Mouse (Mus musculus) embryo, embryonic 9.5 days (tissue): ENCODE data around the gene Rgs12.

Experiments used
- DNase-seq: peaks from one replicate; pipeline ENCODE4 v3.0.0-alpha.2; 2017; ENCODE audit errors: extremely low spot score

Gene Rgs12

DNA sequence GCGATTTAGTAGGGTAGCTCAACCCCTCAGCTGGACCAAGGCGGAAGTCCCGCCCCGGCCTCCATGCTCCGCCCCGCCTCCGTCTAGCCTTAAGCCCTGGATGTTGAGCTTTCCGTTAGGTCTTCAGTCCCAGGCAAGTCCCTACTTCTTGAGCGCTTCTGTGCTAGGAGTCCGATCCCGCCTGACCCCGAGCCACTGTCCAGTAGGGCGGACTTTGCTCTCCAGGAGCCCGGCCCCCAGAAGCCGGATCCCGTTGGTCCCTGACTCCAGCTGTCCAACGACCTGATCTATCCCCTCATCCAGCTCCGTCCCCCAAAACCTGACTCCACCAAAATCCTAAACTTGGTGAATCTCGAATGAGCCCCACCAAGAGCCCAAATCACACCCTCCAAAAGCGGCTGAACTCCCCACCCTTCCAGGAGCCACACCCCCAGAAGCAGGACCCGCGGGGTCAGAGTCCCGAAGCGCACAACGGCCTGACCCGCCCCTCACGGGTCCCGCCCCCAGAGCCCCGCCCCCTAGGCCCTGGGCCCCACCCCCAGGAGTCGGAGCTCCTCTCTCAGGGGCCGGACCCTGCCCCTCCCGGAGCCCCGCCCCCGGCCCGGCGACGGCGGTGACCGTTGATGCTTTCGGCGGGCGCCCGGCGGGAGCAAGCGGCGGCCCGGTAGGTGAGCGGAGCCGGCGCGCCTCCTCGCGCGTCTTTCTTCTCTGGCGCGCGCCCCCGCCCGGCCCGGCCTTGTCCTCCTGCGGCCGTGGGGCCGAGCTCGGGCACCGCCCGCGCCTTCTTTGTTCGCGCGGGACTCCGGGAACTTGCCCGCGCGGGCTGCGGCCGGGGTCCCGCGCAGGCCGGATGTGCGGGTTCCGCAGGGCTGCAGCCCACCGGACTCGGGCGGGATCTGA lies at the start of gene Rgs12:
Rgs12 (plus strand) TSS at position 585 of the 900 bp plus-strand sequence.
- DNase-seq, result peak; percentile 98

GRCm38 (mm10) chr5:34899787-34900469 lies 49.3 kb upstream of the Rgs12 start:
- no peak for DNase-seq

DNA sequence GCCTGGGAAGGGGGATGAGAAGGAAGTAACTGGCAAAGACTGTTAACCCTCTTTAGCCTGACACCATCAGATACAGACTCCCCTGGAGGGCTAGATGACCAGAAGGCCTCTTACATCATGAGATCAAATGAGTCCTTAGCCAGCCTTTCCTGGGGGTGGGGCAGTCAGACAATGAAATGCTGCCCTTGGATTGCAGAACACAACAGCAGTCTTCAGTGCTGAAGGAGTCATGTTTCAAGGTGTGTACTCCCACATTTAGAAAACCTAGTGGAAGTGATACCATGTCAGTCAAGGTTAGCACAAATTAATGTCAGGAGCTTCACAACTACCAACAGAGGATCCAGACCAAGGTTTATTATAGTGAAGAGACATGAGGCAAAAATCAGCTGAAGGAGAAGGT lies 46.9 kb upstream of the Rgs12 start:
- no peak for DNase-seq

- no peak for DNase-seq
Measured at GRCm38 (mm10) chr5:34902811-34903385, 46.3 kb upstream of the Rgs12 start.

GRCm38 (mm10) chr5:34904412-34904811 lies 44.8 kb upstream of the Rgs12 start:
- DNase-seq, result no peak

DNA sequence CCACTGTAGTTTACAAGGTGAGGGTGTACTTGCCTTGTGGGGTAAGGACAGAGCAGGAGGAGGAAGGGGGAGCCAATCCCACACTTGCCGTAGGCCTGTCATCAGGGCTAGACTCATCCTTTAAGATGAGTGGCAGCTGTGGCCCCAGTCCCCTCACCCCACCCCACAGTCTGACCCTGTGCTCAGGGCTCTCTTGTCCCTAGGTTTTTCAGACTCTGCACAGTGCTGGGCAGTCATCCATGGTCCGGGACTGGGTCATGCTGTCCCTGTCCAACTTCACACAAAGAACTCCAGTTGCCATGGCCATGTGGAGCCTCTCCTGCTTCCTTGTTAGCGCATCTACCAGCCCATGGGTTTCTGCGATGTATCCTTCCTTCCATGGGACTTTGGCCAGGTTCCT lies 42.0 kb upstream of the Rgs12 start:
- no peak for DNase-seq

GRCm38 (mm10) chr5:34907910-34908725 lies 41.1 kb upstream of the Rgs12 start, which contains the start of gene Msantd1:
Msantd1 (plus strand) TSS chr5:34908012.
- no peak for DNase-seq

DNA sequence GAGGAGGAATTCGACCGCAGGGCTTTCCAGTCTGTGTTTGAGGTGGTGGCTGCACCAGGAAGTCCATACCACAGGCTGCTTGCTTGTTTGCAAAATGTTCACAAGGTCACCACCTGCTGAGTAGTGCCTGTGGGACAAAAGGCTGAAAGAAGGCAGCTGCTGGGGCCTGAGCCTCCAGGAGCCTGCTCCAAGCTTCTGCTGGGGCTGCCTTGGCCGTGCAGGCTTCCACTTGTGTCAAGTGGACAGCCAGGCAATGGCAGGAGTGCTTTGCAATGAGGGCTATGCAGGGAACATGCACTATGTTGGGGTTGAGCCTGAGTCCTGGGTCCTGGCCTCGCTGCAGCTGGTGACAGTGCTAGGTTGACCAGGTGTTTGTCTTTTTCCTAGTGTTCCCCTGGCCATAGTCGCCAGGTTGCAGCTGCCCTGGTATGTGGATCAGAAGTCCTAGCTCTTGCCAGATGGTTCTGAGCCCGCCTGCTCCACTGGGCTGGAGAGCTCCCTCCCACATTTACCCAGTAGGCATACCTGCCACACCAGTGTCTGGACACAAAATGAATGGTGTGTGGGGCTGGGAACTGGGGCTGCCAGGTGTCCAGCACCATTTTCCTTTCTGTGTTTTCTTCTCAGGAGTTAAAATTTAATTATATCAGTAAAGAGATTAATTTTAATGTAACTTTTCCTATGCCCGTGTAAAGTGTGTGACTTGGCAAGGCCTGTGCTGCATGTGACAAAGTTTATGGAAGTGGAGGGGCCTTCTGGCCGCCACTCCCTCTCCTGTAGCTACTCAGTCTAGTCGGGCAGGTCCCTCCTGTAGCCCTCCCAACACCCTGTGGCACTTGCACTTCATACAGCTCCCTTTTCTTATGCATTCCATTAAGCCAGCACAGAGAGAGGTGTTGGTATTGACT lies 40.3 kb upstream of the Rgs12 start:
- DNase-seq, result no peak

- no peak for DNase-seq
Measured at GRCm38 (mm10) chr5:34909634-34910503, 39.4 kb upstream of the Rgs12 start.

- DNase-seq, result no peak
Measured at GRCm38 (mm10) chr5:34910504-34910815, 38.8 kb upstream of the Rgs12 start.

GRCm38 (mm10) chr5:34915801-34916200 lies 33.4 kb upstream of the Rgs12 start:
- DNase-seq, result peak; percentile 63

- no peak for DNase-seq
Measured at GRCm38 (mm10) chr5:34917234-34917655, 32.0 kb upstream of the Rgs12 start.

- no peak for DNase-seq
Measured at GRCm38 (mm10) chr5:34918785-34919184, 30.5 kb upstream of the Rgs12 start.

GRCm38 (mm10) chr5:34922531-34922930 lies 26.7 kb upstream of the Rgs12 start:
- no peak for DNase-seq

- no peak for DNase-seq
Measured at GRCm38 (mm10) chr5:34923920-34924319, 25.3 kb upstream of the Rgs12 start.

DNA sequence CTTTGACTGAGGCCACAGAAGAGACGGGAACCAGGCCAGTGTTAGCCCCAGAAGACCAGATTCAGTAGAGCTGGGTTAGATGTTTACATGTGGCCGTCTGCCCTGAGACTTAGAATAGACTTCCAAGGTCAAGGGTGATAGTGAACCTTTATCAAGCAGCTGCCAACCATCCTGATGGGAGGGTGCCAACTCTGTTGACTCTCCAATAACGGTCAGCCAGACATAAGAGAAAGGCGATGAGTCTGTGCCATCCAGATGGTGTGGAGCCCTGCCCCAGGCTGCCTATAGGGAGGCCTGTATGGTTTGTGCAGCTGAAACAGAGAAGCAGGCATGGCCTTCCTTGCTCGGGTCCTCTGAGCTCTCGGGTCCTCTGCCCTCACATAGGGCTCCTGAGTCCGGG lies 24.7 kb upstream of the Rgs12 start:
- DNase-seq, result no peak

- no peak for DNase-seq
Measured at GRCm38 (mm10) chr5:34927648-34928047, 21.6 kb upstream of the Rgs12 start.

GRCm38 (mm10) chr5:34930151-34930975 lies 18.9 kb upstream of the Rgs12 start:
- DNase-seq, result no peak

DNA sequence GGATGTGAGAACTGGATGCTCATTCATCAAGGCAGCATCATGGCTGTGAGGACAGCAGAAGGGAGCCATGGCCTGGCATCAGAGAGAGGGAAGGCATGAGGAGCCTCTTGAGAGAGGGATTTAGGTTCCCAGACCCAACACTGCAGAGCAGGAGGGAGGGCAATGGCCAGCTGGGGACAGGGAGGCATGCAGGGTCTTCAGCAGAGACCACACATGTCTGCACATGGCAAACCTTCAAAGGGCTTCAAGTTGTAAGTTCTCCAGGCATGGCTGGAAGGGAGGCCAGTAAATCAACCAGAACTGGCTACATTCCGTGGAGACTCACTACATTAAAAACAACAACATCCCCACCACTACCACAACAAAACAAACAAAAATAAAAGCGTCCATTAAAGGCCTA lies 18.2 kb upstream of the Rgs12 start:
- no peak for DNase-seq
